In the genomic region with DNA sequence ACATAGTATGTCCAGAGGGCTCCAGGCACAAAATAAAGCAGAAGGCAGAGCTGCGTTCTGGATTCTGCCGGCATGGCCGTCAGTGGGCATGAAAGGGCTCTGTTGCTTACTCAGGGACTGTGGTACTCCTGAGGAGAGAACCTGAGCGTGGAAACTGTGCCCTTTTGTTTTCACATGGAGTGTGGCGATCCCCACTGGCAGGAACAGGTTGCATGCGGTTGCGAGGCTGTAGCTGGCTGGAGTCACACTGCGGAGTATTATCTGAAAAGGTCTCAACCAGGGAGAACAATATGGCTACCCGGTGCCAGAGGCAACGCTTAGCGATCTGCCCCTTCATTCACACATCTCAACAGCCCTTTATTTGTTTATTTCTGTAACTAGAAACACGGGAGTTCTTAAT, we compare ENCODE assay signal across 9 mouse cellular contexts.
DNase-seq lines count a peak whose midpoint lies in the region; ATAC-seq and TF ChIP-seq lines count a peak whose summit lies in the region.
"Had no signal": no experiment of that assay in that cellular context is flagged by ENCODE, and none has a peak within 500 bp of the region (broad histone marks: within the 10 kb centered on the region; RNA-seq: fewer than 3 reads in every experiment).

No protein-coding gene starts in this region.

- no peaks in the 10 kb centered on the region for H3K36me3 ChIP-seq in heart, embryonic 16.5 days (ENCODE audit: control insufficient read depth, insufficient read depth)
- H3K36me3 ChIP-seq in lung, postnatal 0 days (ENCODE audit: insufficient read depth, low read length) = no peaks in the 10 kb centered on the region
- no peaks in the 10 kb centered on the region for H3K36me3 ChIP-seq in hindbrain, embryonic 11.5 days (ENCODE audit: control insufficient read depth, insufficient read depth, low read length)
- no peaks in the 10 kb centered on the region for H3K36me3 ChIP-seq in neural tube, embryonic 14.5 days (ENCODE audit: control insufficient read depth, insufficient read depth, low read length)
- no peaks in the 10 kb centered on the region for H3K36me3 ChIP-seq in liver, embryonic 11.5 days (ENCODE audit: control insufficient read depth, insufficient read depth, low read length)

- no peak for TF ChIP-seq EP300 in lung, postnatal 0 days (IDR thresholded peaks at IDR 0.05)

- peaks cover 46% of the 10 kb centered on the region for H3K4me1 ChIP-seq in heart, embryonic 16.5 days (ENCODE audit: control insufficient read depth, insufficient read depth, low read length)
- peaks cover 12% of the 10 kb centered on the region for H3K4me1 ChIP-seq in lung, postnatal 0 days (ENCODE audit: insufficient read depth, low read depth, low read length)
- peaks cover 20% of the 10 kb centered on the region for H3K4me1 ChIP-seq in hindbrain, embryonic 11.5 days (replicated peaks; ENCODE audit: control insufficient read depth, insufficient read depth, low read length)
- H3K4me1 ChIP-seq in neural tube, embryonic 14.5 days (ENCODE audit: control insufficient read depth, insufficient read depth, low read length) = peaks cover 23% of the 10 kb centered on the region
- peaks cover 17% of the 10 kb centered on the region for H3K4me1 ChIP-seq in liver, embryonic 11.5 days (replicated peaks; ENCODE audit: control insufficient read depth, insufficient read depth, low read length)

- no peak overlapping the region for H3K9ac ChIP-seq in heart, embryonic 16.5 days (ENCODE audit: low read length)
- H3K9ac ChIP-seq in lung, postnatal 0 days (replicated peaks; ENCODE audit: low read depth) = no peak overlapping the region
- no peak overlapping the region for H3K9ac ChIP-seq in hindbrain, embryonic 11.5 days (ENCODE audit: low read depth, low read length)
- no peak overlapping the region for H3K9ac ChIP-seq in neural tube, embryonic 14.5 days (replicated peaks; ENCODE audit: low read depth, low read length)
- no peak overlapping the region for H3K9ac ChIP-seq in liver, embryonic 11.5 days (ENCODE audit: low read depth, low read length)
- H3K9ac ChIP-seq: liver, embryonic 14.5 days had no signal

- no peaks in the 10 kb centered on the region for H3K9me3 ChIP-seq in heart, embryonic 16.5 days (replicated peaks; ENCODE audit: control insufficient read depth, low read length)
- H3K9me3 ChIP-seq in lung, postnatal 0 days (ENCODE audit: low read length) = no peaks in the 10 kb centered on the region
- H3K9me3 ChIP-seq in hindbrain, embryonic 11.5 days (ENCODE audit: control insufficient read depth, low read length) = no peaks in the 10 kb centered on the region
- H3K9me3 ChIP-seq in neural tube, embryonic 14.5 days (ENCODE audit: control insufficient read depth, low read length) = no peaks in the 10 kb centered on the region
- no peaks in the 10 kb centered on the region for H3K9me3 ChIP-seq in liver, embryonic 11.5 days (ENCODE audit: control insufficient read depth, low read length)

- H3K27me3 ChIP-seq in heart, embryonic 16.5 days (ENCODE audit: control insufficient read depth, insufficient read depth, low read length) = no peaks in the 10 kb centered on the region
- H3K27me3 ChIP-seq in lung, postnatal 0 days (replicated peaks; ENCODE audit: insufficient read depth, low read length) = no peaks in the 10 kb centered on the region
- H3K27me3 ChIP-seq in hindbrain, embryonic 11.5 days (ENCODE audit: control insufficient read depth, insufficient read depth, low read length) = no peaks in the 10 kb centered on the region
- no peaks in the 10 kb centered on the region for H3K27me3 ChIP-seq in neural tube, embryonic 14.5 days (ENCODE audit: control insufficient read depth, insufficient read depth, low read length)
- H3K27me3 ChIP-seq in liver, embryonic 11.5 days (replicated peaks; ENCODE audit: control insufficient read depth, insufficient read depth, low read length) = no peaks in the 10 kb centered on the region

- H3K4me3 ChIP-seq in heart, embryonic 16.5 days (ENCODE audit: low read length) = no peak overlapping the region
- no peak overlapping the region for H3K4me3 ChIP-seq in lung, postnatal 0 days (ENCODE audit: low read depth, low read length)
- no peak overlapping the region for H3K4me3 ChIP-seq in hindbrain, embryonic 11.5 days (ENCODE audit: low read depth, low read length)
- no peak overlapping the region for H3K4me3 ChIP-seq in neural tube, embryonic 14.5 days (ENCODE audit: low read depth, low read length)
- no peak overlapping the region for H3K4me3 ChIP-seq in liver, embryonic 11.5 days (ENCODE audit: low read depth, low read length)

- H3K4me2 ChIP-seq in heart, embryonic 16.5 days (ENCODE audit: low read depth, low read length) = no peak overlapping the region
- H3K4me2 ChIP-seq in lung, postnatal 0 days (replicated peaks; ENCODE audit: low read depth, low read length) = no peak overlapping the region
- H3K4me2 ChIP-seq in hindbrain, embryonic 11.5 days (replicated peaks; ENCODE audit: low read depth, low read length) = no peak overlapping the region
- H3K4me2 ChIP-seq in neural tube, embryonic 14.5 days (ENCODE audit: low read depth, low read length) = no peak overlapping the region
- no peak overlapping the region for H3K4me2 ChIP-seq in liver, embryonic 11.5 days

- 80% methylated on average over 12 of the region's 12 CpGs for WGBS in heart, embryonic 16.5 days
- WGBS in lung, postnatal 0 days = 62% methylated on average over 12 of the region's 12 CpGs
- WGBS in hindbrain, embryonic 11.5 days = 74% methylated on average over 12 of the region's 12 CpGs
- WGBS in neural tube, embryonic 14.5 days = 59% methylated on average over 12 of the region's 12 CpGs
- 84% methylated on average over 12 of the region's 12 CpGs for WGBS in liver, embryonic 11.5 days

- DNase-seq in heart, adult 11 months = no peak
- no peak for DNase-seq in lung, postnatal 0 days (ENCODE audit: low spot score)
- DNase-seq in lung, postnatal 14 days = no peak
- no peak for DNase-seq in hindbrain, embryonic 11.5 days (ENCODE audit: low spot score)
- no peak for DNase-seq in liver, embryonic 11.5 days (ENCODE audit: low spot score)
- no peak for DNase-seq in adrenal gland, postnatal 36 days

- 0 out of 2 replicates have a peak, but pooled peaks have one; percentile 4 for TF ChIP-seq CTCF in lung, postnatal 0 days (IDR thresholded peaks at IDR 0.05)

- H3K27ac ChIP-seq in heart, embryonic 16.5 days (ENCODE audit: low read length) = peak overlapping the region; percentile 95
- H3K27ac ChIP-seq in lung, postnatal 0 days (ENCODE audit: low read length) = no peak overlapping the region
- H3K27ac ChIP-seq in hindbrain, embryonic 11.5 days (ENCODE audit: low read depth, low read length) = peak overlapping the region; percentile 44; the same call in 1 of the 2 replicates
- peak overlapping the region; percentile 45; the same call in 1 of the 2 replicates for H3K27ac ChIP-seq in neural tube, embryonic 14.5 days (ENCODE audit: low read depth, low read length)
- no peak overlapping the region for H3K27ac ChIP-seq in liver, embryonic 11.5 days (ENCODE audit: low read depth, low read length)
- H3K27ac ChIP-seq: liver, embryonic 14.5 days had no signal

- ATAC-seq in heart, embryonic 16.5 days (replicated peaks; ENCODE audit: extremely low read depth, insufficient read depth, low FRiP score) = no peak
- ATAC-seq in lung, postnatal 0 days = no peak
- ATAC-seq in hindbrain, embryonic 11.5 days (ENCODE audit: low FRiP score) = 0 out of 2 replicates have a peak, but pooled peaks have one; percentile 15
- no peak for ATAC-seq in neural tube, embryonic 14.5 days (ENCODE audit: low read depth)
- no peak for ATAC-seq in liver, embryonic 11.5 days (replicated peaks; ENCODE audit: low FRiP score)

Comparison
In these comparisons a context has a peak if more than half of its experiments do, and no peak if none do; other contexts are left out.
1. H3K27ac ChIP-seq: peak in heart, embryonic 16.5 days (single experiment), hindbrain, embryonic 11.5 days (single experiment) and neural tube, embryonic 14.5 days (single experiment); none in lung, postnatal 0 days (single experiment) and liver, embryonic 11.5 days (single experiment).